Mouse (Mus musculus): ENCODE results near the gene Far2. TPM values are rescaled to one million over a fixed set of nuclear protein-coding genes. Genes with fewer than 3 reads are reported as not detected.

Far2 gene
- polyA plus RNA-seq, 1 experiment from 2014 or later: 6.6 TPM

DNA sequence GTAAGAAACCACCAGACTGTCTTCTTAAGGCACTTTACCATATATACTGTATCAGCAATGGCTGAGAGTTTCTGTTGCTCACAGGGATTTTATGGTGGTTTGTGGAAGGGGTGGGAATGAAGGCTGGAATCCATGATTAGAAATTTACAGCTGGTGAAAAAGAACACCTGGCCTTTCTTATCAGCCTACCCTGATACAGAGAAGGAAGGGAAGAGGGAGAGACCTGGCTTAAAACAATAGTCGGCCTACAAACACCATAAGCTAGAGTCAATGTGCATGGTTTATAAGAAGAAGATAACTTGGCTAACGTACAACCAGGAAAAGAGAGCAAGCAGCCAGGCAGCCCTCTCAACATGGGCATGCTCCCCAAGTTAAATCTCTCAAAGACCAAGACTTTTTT, 37.3 kb downstream of the Far2 start:
- H3K9me3 ChIP-seq: no peaks in the 10 kb centered on the region
- no peaks in the 10 kb centered on the region for H3K4me1 ChIP-seq
- no peak overlapping the region for H3K4me3 ChIP-seq
- no peak for ATAC-seq (ENCODE audit: insufficient number of reproducible peaks, insufficient read depth, low FRiP score, low TSS enrichment)
- no peak overlapping the region for H3K27ac ChIP-seq
- no peak overlapping the region for H3K9ac ChIP-seq
- no peaks in the 10 kb centered on the region for H3K36me3 ChIP-seq
- 86% methylated on average over 2 of the region's 2 CpGs for WGBS
- H3K4me2 ChIP-seq (replicated peaks): no peak overlapping the region
- no peaks in the 10 kb centered on the region for H3K27me3 ChIP-seq

DNA sequence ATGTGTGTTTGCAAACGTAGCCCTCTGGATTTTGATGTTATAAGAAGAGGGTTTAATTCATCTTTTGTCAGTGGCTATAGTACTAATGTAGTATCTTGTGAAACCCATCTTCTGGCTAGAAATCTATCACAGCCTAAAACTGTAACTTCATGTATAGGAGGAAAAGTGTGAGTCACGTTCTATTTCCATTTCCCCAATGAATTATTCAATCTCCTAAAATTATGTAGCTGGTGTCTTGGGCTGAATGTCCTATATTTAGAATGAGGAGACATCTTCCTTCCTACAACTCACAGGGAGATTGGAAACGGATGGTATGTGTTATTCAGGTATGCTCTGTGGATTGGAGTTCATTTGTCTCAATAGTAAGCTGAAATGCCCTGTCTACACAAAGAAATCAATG, 50.0 kb downstream of the Far2 start:
- H3K4me2 ChIP-seq (replicated peaks): no peak overlapping the region

DNA sequence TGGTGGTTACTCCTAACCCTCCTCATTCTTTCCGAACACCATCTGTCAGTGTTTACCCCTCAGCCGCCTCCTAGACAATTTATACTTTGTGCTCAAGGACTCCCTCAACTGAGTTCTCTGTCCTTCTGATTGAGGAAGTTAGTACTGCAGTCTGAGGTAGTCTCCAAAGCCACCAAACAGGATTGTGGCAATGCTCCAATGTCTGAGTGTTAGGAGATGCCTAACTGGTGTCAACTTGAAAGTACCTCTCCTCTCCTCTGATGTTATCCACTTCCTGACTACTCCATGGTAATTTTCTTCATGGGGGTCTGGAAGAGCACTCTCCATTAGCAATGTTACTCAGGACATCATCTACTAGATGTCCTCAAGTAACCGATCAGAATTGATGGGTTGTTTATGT, 54.9 kb downstream of the Far2 start:
- Histone ChIP-seq H3K4me3 (no peak overlapping the region), H3K9me3 (no peaks in the 10 kb centered on the region), H3K27ac (no peak overlapping the region), H3K27me3 (no peaks in the 10 kb centered on the region), H3K4me2 (replicated peaks) (no peak overlapping the region), H3K4me1 (no peaks in the 10 kb centered on the region), H3K9ac (no peak overlapping the region), H3K36me3 (no peaks in the 10 kb centered on the region)
- ATAC-seq (ENCODE audit: insufficient number of reproducible peaks, insufficient read depth, low FRiP score, low TSS enrichment): no peak
- 80% methylated on average over 3 of the region's 3 CpGs for WGBS

More for the DNA sequence above, 50.0 kb downstream of the Far2 start:
- Histone ChIP-seq H3K9ac (no peak overlapping the region), H3K36me3 (no peaks in the 10 kb centered on the region), H3K27ac (no peak overlapping the region), H3K4me3 (no peak overlapping the region), H3K4me1 (no peaks in the 10 kb centered on the region), H3K27me3 (no peaks in the 10 kb centered on the region), H3K9me3 (no peaks in the 10 kb centered on the region)
- ATAC-seq (ENCODE audit: insufficient number of reproducible peaks, insufficient read depth, low FRiP score, low TSS enrichment): no peak
- WGBS: 66% methylated on average over 3 of the region's 3 CpGs

DNA sequence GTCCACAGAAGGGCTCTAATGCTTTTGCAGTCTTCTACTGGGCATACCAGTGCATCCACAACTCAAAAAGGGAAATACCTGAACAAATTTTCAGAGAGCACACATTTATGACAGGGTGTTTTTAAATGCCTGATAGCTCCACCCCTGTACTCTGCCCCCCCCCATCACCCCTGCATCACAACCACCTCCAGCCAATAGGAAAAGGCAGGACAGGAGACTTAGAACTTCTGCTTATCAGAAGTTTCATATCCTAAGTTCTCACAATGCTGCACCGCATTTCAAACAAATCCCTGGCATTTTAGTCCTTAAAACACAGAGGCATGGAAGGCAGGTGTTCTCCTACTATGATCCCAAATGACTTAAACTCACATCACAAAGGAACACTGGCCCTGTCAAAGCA, 55.4 kb downstream of the Far2 start:
- WGBS: 86% methylated on average over 1 of the region's 1 CpGs
- Histone ChIP-seq H3K4me1 (no peaks in the 10 kb centered on the region), H3K36me3 (no peaks in the 10 kb centered on the region), H3K27ac (no peak overlapping the region), H3K9me3 (no peaks in the 10 kb centered on the region), H3K4me3 (no peak overlapping the region), H3K9ac (no peak overlapping the region), H3K4me2 (replicated peaks) (no peak overlapping the region), H3K27me3 (no peaks in the 10 kb centered on the region)
- ATAC-seq (ENCODE audit: insufficient number of reproducible peaks, insufficient read depth, low FRiP score, low TSS enrichment): no peak

DNA sequence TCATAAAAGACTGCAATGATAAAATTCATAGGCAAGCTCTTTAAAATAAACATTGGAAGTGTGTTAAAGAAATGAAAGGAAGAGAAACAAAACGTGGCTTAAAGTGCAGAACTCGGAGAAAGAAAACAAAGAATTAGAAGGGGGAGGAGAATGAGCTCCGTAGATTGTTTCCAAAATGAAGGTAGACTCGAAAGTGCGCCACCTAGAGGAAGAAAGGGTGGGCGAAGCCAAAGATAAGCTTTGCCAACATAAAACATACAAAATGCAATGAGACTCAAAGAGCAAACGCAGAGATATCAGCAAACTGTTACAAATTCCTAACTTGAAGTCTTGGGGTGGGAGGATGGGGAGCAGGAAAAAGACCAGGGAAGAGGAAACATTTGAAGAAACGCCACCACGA, 57.2 kb downstream of the Far2 start:
- Histone ChIP-seq H3K27ac (no peak overlapping the region), H3K4me3 (no peak overlapping the region), H3K27me3 (no peaks in the 10 kb centered on the region), H3K4me2 (replicated peaks) (no peak overlapping the region), H3K9ac (no peak overlapping the region), H3K4me1 (no peaks in the 10 kb centered on the region), H3K9me3 (no peaks in the 10 kb centered on the region), H3K36me3 (no peaks in the 10 kb centered on the region)
- WGBS: 39% methylated on average over 9 of the region's 9 CpGs
- ATAC-seq (ENCODE audit: insufficient number of reproducible peaks, insufficient read depth, low FRiP score, low TSS enrichment): no peak

DNA sequence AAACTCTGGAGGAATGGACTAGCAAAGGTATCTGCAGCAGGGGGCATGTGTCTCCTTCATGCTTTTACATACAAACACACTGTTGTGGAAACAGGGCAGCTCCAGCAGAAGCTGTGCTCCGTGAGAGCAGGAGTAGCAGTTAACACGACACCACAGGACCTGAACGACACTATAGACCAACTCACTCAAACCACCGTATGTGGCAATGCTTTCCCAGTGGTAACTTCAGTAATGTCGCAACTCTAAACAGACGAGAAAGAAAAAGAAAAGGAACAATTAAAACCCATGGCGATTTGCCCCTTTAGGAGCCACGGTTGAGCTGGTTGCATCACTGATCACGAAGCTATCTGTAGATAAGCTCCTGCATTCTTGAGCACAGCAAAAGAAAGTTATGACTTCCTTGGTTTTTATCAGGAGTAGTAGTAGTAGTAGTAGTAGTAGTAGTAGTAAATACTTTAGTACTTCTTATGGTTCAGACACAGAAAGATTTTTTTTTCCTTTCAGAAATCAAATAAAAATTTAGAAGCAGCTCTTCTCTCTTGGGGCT, 58.7 kb downstream of the Far2 start:
- Histone ChIP-seq H3K9ac (no peak overlapping the region), H3K27me3 (no peaks in the 10 kb centered on the region), H3K9me3 (no peaks in the 10 kb centered on the region), H3K4me3 (no peak overlapping the region), H3K27ac (no peak overlapping the region), H3K36me3 (no peaks in the 10 kb centered on the region), H3K4me2 (replicated peaks) (no peak overlapping the region), H3K4me1 (no peaks in the 10 kb centered on the region)
- 73% methylated on average over 9 of the region's 9 CpGs for WGBS
- ATAC-seq (ENCODE audit: insufficient number of reproducible peaks, insufficient read depth, low FRiP score, low TSS enrichment): no peak

DNA sequence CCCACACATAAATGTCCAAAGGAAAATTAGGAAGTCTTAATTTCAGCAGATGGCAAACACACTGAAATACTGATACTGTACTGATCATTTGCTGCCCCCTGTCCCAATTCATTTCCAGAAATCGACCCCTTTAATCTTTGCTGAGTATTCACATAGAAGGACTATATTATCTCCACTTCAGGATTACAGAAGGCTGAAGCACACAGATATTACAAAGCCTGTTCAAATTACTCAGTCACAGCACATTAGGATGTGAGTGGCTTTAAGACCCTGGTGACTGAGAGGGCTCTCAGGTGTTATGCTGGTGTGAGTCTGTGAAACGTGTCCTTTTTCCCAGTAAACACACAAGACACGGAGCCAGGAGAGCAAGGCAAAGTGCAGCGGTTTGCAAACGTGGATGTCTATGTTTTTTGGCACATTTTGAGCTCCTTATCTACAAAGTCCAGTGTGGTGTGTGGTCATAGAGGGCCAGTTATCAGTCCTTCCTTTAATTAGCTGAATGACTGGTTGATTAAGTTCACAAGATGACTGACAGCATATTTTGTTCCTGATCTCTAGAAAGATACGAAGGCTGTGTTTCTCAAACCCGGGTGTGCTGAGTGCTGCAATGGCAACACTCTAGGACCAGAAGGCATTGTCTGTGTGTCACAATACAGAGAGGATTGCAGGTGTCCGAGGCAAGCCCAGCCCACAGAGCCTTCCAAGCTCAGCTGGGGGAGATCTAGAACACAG, 61.8 kb downstream of the Far2 start:
- Histone ChIP-seq H3K27ac (no peak overlapping the region), H3K27me3 (no peaks in the 10 kb centered on the region), H3K36me3 (no peaks in the 10 kb centered on the region), H3K9me3 (no peaks in the 10 kb centered on the region), H3K4me3 (no peak overlapping the region), H3K4me2 (replicated peaks) (no peak overlapping the region), H3K4me1 (no peaks in the 10 kb centered on the region), H3K9ac (no peak overlapping the region)
- WGBS: 63% methylated on average over 8 of the region's 8 CpGs
- no peak for ATAC-seq (ENCODE audit: insufficient number of reproducible peaks, insufficient read depth, low FRiP score, low TSS enrichment)

DNA sequence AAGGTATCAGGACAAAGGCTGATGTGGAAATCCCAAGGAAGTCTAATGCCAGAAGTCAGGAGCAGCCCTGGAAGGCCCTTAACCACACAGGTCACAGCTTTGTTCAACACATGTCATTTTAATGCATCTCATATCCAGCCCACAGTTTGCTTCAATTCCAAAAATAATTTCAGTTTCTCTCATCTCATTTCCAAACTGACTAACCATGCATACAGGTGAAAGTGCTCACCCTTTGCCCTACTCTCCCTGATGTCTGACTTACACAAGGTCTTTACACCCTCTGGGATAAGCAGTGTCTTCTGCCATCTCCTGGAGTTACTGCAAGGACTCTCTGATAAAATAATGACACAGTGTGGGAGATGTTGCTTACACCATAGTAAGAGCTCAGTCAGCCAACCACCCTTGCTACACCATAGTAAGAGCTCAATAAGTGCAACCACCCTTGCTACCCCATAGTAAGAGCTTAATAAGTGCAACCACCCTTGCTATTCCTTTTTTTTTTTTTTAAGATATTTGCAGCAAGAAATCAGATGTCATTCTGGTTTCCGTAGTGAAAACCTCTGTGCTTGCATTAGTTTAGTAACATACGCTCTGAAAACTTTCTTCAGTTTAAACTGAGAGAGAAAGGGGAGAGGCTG, 64.1 kb downstream of the Far2 start:
- Histone ChIP-seq H3K4me2 (replicated peaks) (no peak overlapping the region), H3K9ac (no peak overlapping the region), H3K4me3 (no peak overlapping the region), H3K27me3 (no peaks in the 10 kb centered on the region), H3K36me3 (no peaks in the 10 kb centered on the region), H3K4me1 (no peaks in the 10 kb centered on the region), H3K9me3 (no peaks in the 10 kb centered on the region), H3K27ac (no peak overlapping the region)
- no peak for ATAC-seq (ENCODE audit: insufficient number of reproducible peaks, insufficient read depth, low FRiP score, low TSS enrichment)
- 76% methylated on average over 2 of the region's 2 CpGs for WGBS

DNA sequence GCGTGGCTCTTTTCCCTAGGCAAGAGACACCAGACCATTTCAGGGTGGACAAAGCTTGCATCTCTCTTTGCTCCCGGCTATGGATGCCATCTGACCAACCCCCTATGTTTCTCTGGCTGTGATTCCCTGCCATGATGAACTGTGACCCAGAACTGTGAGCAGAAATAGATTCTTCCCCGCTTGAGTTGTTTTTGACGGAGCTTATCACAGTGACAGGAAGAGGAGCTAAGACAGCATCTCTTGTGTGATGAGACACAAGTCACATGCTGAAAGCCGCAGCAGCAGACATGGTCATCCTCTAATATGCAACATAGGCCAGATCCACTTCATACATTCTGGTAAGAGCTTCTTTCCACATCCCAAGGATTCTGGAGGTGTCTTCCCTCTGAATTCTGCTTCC, 69.3 kb downstream of the Far2 start:
- 77% methylated on average over 5 of the region's 5 CpGs for WGBS
- no peak for ATAC-seq (ENCODE audit: insufficient number of reproducible peaks, insufficient read depth, low FRiP score, low TSS enrichment)
- H3K4me1 ChIP-seq: no peaks in the 10 kb centered on the region

DNA sequence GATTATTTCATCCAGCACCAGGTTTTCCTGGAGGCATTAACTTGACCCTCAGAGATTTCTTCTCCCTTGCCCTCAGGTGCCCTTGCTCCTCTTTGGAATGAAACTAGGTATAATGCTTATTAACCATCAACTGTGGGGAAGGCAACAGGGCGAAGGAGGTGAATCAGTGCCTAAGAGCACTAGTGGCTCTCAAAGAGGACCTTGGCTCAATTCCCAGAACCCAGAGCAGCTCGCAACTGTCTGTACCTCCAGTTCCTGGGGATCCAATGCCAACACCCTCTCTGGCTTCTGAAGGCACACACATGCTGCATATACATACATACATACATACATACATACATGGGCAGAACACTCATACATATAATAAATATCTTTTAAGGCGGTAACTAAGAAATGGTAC, 69.8 kb downstream of the Far2 start:
- WGBS: 91% methylated on average over 3 of the region's 3 CpGs
- Histone ChIP-seq H3K4me3 (no peak overlapping the region), H3K9me3 (no peaks in the 10 kb centered on the region), H3K4me1 (no peaks in the 10 kb centered on the region), H3K27me3 (no peaks in the 10 kb centered on the region), H3K27ac (no peak overlapping the region), H3K9ac (no peak overlapping the region), H3K4me2 (replicated peaks) (no peak overlapping the region), H3K36me3 (no peaks in the 10 kb centered on the region)
- ATAC-seq (ENCODE audit: insufficient number of reproducible peaks, insufficient read depth, low FRiP score, low TSS enrichment): no peak

More for the DNA sequence above, 69.3 kb downstream of the Far2 start:
- H3K27me3 ChIP-seq: no peaks in the 10 kb centered on the region
- H3K4me3 ChIP-seq: no peak overlapping the region
- no peak overlapping the region for H3K9ac ChIP-seq
- H3K27ac ChIP-seq: no peak overlapping the region
- no peaks in the 10 kb centered on the region for H3K9me3 ChIP-seq
- H3K36me3 ChIP-seq: no peaks in the 10 kb centered on the region
- no peak overlapping the region for H3K4me2 ChIP-seq (replicated peaks)

DNA sequence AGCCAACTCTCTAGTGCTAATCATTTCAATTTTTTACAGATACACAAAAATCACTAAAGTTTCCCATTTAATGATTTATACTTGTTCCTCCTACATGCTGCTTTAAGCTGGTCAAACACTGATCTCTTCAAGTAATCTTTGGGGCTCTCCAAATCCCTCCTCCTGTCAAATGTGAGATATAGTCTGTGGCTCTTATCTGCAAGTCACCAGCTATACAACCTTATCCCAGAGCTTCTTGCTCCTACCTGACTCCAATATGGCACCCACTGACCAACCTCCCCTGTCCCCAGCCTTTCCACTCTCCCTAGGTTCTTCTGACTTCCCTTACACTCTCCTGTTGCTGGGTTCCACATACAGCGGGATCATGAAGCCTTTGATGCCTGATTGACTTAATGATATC, 70.6 kb downstream of the Far2 start:
- no peak overlapping the region for H3K4me2 ChIP-seq (replicated peaks)
- 94% methylated on average over 1 of the region's 1 CpGs for WGBS
- no peak overlapping the region for H3K4me3 ChIP-seq
- no peaks in the 10 kb centered on the region for H3K36me3 ChIP-seq
- no peak overlapping the region for H3K9ac ChIP-seq
- H3K4me1 ChIP-seq: no peaks in the 10 kb centered on the region
- ATAC-seq (ENCODE audit: insufficient number of reproducible peaks, insufficient read depth, low FRiP score, low TSS enrichment): no peak
- H3K27ac ChIP-seq: no peak overlapping the region
- H3K27me3 ChIP-seq: no peaks in the 10 kb centered on the region
- H3K9me3 ChIP-seq: no peaks in the 10 kb centered on the region

DNA sequence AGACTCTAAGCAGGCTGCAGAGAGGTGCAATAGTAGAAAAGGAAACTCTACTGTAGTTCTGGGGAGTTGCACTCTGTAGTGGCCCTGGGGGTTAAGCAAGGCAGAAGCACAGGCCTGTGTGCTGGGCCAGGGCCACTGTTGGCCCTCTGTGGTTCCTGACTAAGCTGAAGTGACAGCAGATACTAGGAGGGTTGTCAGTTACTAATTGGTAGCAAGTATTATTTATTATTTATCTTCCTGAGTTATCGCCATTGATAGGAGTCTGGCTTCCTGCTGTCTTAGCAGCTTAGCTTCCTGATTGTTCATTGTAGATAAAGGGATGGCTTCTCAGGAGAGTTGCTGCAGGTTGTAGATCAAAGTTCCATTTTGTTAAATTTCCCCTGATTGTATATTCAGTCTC, 73.6 kb downstream of the Far2 start:
- Histone ChIP-seq H3K4me1 (no peaks in the 10 kb centered on the region), H3K27me3 (no peaks in the 10 kb centered on the region), H3K4me3 (no peak overlapping the region), H3K36me3 (no peaks in the 10 kb centered on the region), H3K9me3 (no peaks in the 10 kb centered on the region), H3K27ac (no peak overlapping the region), H3K9ac (no peak overlapping the region), H3K4me2 (replicated peaks) (no peak overlapping the region)
- no peak for ATAC-seq (ENCODE audit: insufficient number of reproducible peaks, insufficient read depth, low FRiP score, low TSS enrichment)
- 81% methylated on average over 1 of the region's 1 CpGs for WGBS

Measured in embryonic facial prominence, embryonic 12.5 days (tissue).